8 mouse cellular contexts compared by ENCODE assay signal in the genomic region with DNA sequence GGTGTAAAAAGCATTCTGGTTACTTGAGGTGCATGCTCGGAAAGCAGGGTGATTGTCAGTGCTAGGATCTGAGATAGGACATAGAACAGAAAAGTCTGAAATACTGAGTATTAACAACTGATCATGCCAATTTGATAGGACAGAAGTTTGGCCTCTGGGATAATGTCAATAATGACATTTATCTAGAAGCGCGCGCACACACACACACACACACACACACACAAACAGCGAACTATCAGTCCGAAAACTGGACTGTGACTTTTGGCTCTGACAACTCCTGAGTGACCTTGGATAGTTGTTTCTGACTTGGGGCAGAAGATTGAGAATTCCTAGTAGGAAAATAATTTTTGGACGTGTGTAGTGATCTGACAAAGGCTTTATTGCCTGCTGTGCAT. TPM values are rescaled to one million over a fixed set of nuclear protein-coding genes. Genes with fewer than 3 reads are reported as not detected.
DNase-seq lines count a peak whose midpoint lies in the region; ATAC-seq and TF ChIP-seq lines count a peak whose summit lies in the region.

No protein-coding gene starts in this region.

- H3K9ac ChIP-seq in heart, embryonic 15.5 days = peak overlapping the region; percentile 91
- H3K9ac ChIP-seq in MEL (ENCODE audit: control insufficient read depth, low read depth, low read length, poor library complexity, severe bottlenecking) = peak overlapping the region; percentile 90

- H3K27me3 ChIP-seq in heart, embryonic 15.5 days = no peaks in the 10 kb centered on the region
- H3K27me3 ChIP-seq in MEL (ENCODE audit: control insufficient read depth in 1 of 2, insufficient read depth in 2 of 2, low read length in 2 of 2) = no peaks in the 10 kb centered on the region
- H3K27me3 ChIP-seq in hindbrain, embryonic 10.5 days (ENCODE audit: insufficient read depth, poor library complexity, severe bottlenecking) = no peaks in the 10 kb centered on the region

- H3K79me2 ChIP-seq in MEL (ENCODE audit: control insufficient read depth, insufficient read depth, low read length, poor library complexity) (peaks cover 44% of the 10 kb centered on the region), macrophage (ENCODE audit: inconsistent target) (peaks cover 54% of the 10 kb centered on the region)

- 18% methylated on average over 7 of the region's 7 CpGs for WGBS in heart, embryonic 15.5 days
- 38% methylated on average over 7 of the region's 7 CpGs for WGBS in hindbrain, embryonic 10.5 days
- 52% methylated on average over 7 of the region's 7 CpGs for WGBS in macrophage (ENCODE audit: missing documents)

- no peak for TF ChIP-seq CTCF in MEL (IDR thresholded peaks at IDR 0.05 in 2 of 3, conservative IDR thresholded peaks at IDR 0.05 in 1 of 3; ENCODE audit: control insufficient read depth in 1 of 3, insufficient read depth in 1 of 3, low read depth in 2 of 3, low read length in 3 of 3, poor library complexity in 1 of 3, severe bottlenecking in 1 of 3)

- peak overlapping the region; percentile 93; the same call in 1 of the 2 replicates for H3K27ac ChIP-seq in heart, embryonic 15.5 days
- H3K27ac ChIP-seq in MEL (ENCODE audit: control insufficient read depth, low read depth, low read length) (no peak overlapping the region), macrophage (no peak overlapping the region)
- H3K27ac ChIP-seq in hindbrain, embryonic 10.5 days = peak overlapping the region; percentile 92

- no peaks in the 10 kb centered on the region for H3K9me3 ChIP-seq in heart, embryonic 15.5 days (replicated peaks)
- no peaks in the 10 kb centered on the region for H3K9me3 ChIP-seq in MEL (replicated peaks; ENCODE audit: insufficient read depth, low read length)
- no peaks in the 10 kb centered on the region for H3K9me3 ChIP-seq in hindbrain, embryonic 10.5 days

- peak overlapping the region; percentile 90 for H3K4me3 ChIP-seq in heart, embryonic 15.5 days
- H3K4me3 ChIP-seq in MEL (ENCODE audit: control insufficient read depth in 1 of 2, insufficient read depth in 1 of 2, low read depth in 2 of 2, low read length in 2 of 2) (peak overlapping the region; percentile 76 to 81), macrophage (ENCODE audit: inconsistent target) (peak overlapping the region; percentile 49)
- peak overlapping the region; percentile 84 for H3K4me3 ChIP-seq in hindbrain, embryonic 10.5 days

- TF ChIP-seq RAD21 in MEL (IDR thresholded peaks at IDR 0.05; ENCODE audit: low read depth, low read length) = no peak

- peaks cover 32% of the 10 kb centered on the region for H3K4me1 ChIP-seq in heart, embryonic 15.5 days (replicated peaks)
- H3K4me1 ChIP-seq in MEL (ENCODE audit: control insufficient read depth in 1 of 2, insufficient read depth in 2 of 2, low read length in 2 of 2) = peaks cover 6 to 24% of the 10 kb centered on the region in 2 experiments
- peaks cover 46% of the 10 kb centered on the region for H3K4me1 ChIP-seq in hindbrain, embryonic 10.5 days (replicated peaks)

- no peak for ATAC-seq in heart, embryonic 15.5 days (replicated peaks; ENCODE audit: insufficient number of reproducible peaks, insufficient read depth, low FRiP score, low read depth)

- TF ChIP-seq EP300 in MEL (IDR thresholded peaks at IDR 0.05; ENCODE audit: low read depth in 1 of 2, low read length in 2 of 2) = no peak

- no peaks in the 10 kb centered on the region for H3K36me3 ChIP-seq in heart, embryonic 15.5 days
- peaks cover 0 to 29% of the 10 kb centered on the region in 2 experiments; a peak in 2 of 4 replicates for H3K36me3 ChIP-seq in MEL (ENCODE audit: control insufficient read depth in 1 of 2, insufficient read depth in 2 of 2, low read length in 2 of 2)
- no peaks in the 10 kb centered on the region for H3K36me3 ChIP-seq in hindbrain, embryonic 10.5 days
- H3K36me3 ChIP-seq in macrophage (ENCODE audit: inconsistent target) = no peaks in the 10 kb centered on the region

- peak overlapping the region; percentile 81 for H3K4me2 ChIP-seq in heart, embryonic 15.5 days

- no peak for TF ChIP-seq POLR2A in MEL (IDR thresholded peaks at IDR 0.05; ENCODE audit: control insufficient read depth in 1 of 2, insufficient read depth in 1 of 2, low read depth in 1 of 2, low read length in 2 of 2, poor library complexity in 1 of 2)

- no peak for DNase-seq in heart, postnatal 4 days
- DNase-seq in MEL (ENCODE audit: low read depth, low spot score) = no peak
- DNase-seq in hindbrain, embryonic 10.5 days (ENCODE audit: low spot score) = no peak
- DNase-seq in thymus, postnatal 14 days = no peak
- no peak for DNase-seq in urinary bladder, postnatal 10 days (ENCODE audit: low spot score)
- DNase-seq in urinary bladder, postnatal 36 days (ENCODE audit: low spot score in 2 of 2) = no peak

TF ChIP-seq in MEL, 35 proteins besides CTCF, POLR2A, EP300 and RAD21 (continues in another document):
- TF ChIP-seq MAZ (IDR thresholded peaks at IDR 0.05; ENCODE audit: low read depth, low read length) = no peak
- TF ChIP-seq UBTF (IDR thresholded peaks at IDR 0.05; ENCODE audit: borderline replicate concordance, insufficient read depth, low read depth, low read length) = no peak
- no peak for TF ChIP-seq NELFE (IDR thresholded peaks at IDR 0.05; ENCODE audit: low read depth, low read length)
- TF ChIP-seq ZMIZ1 (IDR thresholded peaks at IDR 0.05; ENCODE audit: low read depth, low read length) = no peak
- TF ChIP-seq MAFK (IDR thresholded peaks at IDR 0.05; ENCODE audit: borderline replicate concordance, low read depth, low read length) = no peak
- no peak for TF ChIP-seq GABPA (IDR thresholded peaks at IDR 0.05; ENCODE audit: low read depth, low read length)
- TF ChIP-seq BHLHE40 (IDR thresholded peaks at IDR 0.05; ENCODE audit: borderline replicate concordance, low read depth, low read length) = no peak
- no peak for TF ChIP-seq SMC3 (IDR thresholded peaks at IDR 0.05; ENCODE audit: low read depth, low read length)
- TF ChIP-seq E2F4 (IDR thresholded peaks at IDR 0.05; ENCODE audit: borderline replicate concordance, low read depth, low read length) = no peak
- TF ChIP-seq RCOR1 (IDR thresholded peaks at IDR 0.05; ENCODE audit: low read depth, low read length) = no peak
- no peak for TF ChIP-seq POLR2AphosphoS2 (IDR thresholded peaks at IDR 0.05; ENCODE audit: low read length)
- TF ChIP-seq ZC3H11A (IDR thresholded peaks at IDR 0.05; ENCODE audit: low read depth, low read length) = no peak

RNA-seq across cellular contexts. Expression of a gene that starts 0.8 kb away (rescaled TPM):
- polyA plus RNA-seq in heart, embryonic 15.5 days (2015; fragmentation: Nextera tagmentation; extraction: Ambion mirVana) = 12.2 and 15.5 TPM in 2 replicates
- total RNA-seq in heart, postnatal 4 days (2021) = 1 to 10 TPM; 3.4 to 5.1 TPM
- not detected in 2 replicates for total RNA-seq in MEL (2012; rRNA removed)
- polyA plus RNA-seq in MEL (2012; ENCODE audit: insufficient read depth in 1 of 2, insufficient read length in 2 of 2, low read depth in 1 of 2, low replicate concordance in 2 of 2, missing spikeins in 1 of 2) (1 to 10 TPM in 1 of 2 experiments, not detected in 1; 3.3 TPM), macrophage (2018) (not detected in 3 replicates)
- polyA plus RNA-seq in hindbrain, embryonic 10.5 days (2016; fragmentation: Nextera tagmentation; extraction: Ambion mirVana) = 10.5 and 13.3 TPM in 2 replicates
- 1 to 10 TPM in 2 of 26 experiments, not detected in 24; 1.9 to 2.1 TPM for total RNA-seq in macrophage (2018; cell fraction: chromatin; rRNA removed)
- total RNA-seq in macrophage (2018; cell fraction: cytosol; rRNA removed) = not detected
- 1 to 10 TPM in 1 of 26 experiments, under 1 TPM in 3, not detected in 22; 0.78 to 4.9 (median 0.93) TPM for total RNA-seq in macrophage (2018; cell fraction: nucleus; rRNA removed)

RNA-seq across cellular contexts. Expression of a gene that starts 8.9 kb away (rescaled TPM):
- polyA plus RNA-seq in heart, embryonic 15.5 days (2015; fragmentation: Nextera tagmentation; extraction: Ambion mirVana) = 9.0 and 11.5 TPM in 2 replicates
- total RNA-seq in heart, postnatal 4 days (2021) = 10 to 100 TPM; 16.4 to 16.8 TPM
- 6.2 and 6.6 TPM in 2 replicates for total RNA-seq in MEL (2012; rRNA removed)
- 10 to 100 TPM in 1 of 2 experiments, not detected in 1; 11.8 TPM for polyA plus RNA-seq in MEL (2012; ENCODE audit: insufficient read depth in 1 of 2, insufficient read length in 2 of 2, low read depth in 1 of 2, low replicate concordance in 2 of 2, missing spikeins in 1 of 2)
- 5.9 and 9.0 TPM in 2 replicates for polyA plus RNA-seq in hindbrain, embryonic 10.5 days (2016; fragmentation: Nextera tagmentation; extraction: Ambion mirVana)
- total RNA-seq in macrophage (2018; cell fraction: chromatin; rRNA removed) = 1 to 10 TPM; 1.1 to 8.5 (median 3.9) TPM
- total RNA-seq in macrophage (2018; cell fraction: cytosol; rRNA removed) = 1 to 10 TPM; 4.1 to 9.6 (median 5.7) TPM
- 10 to 100 TPM in 3 of 26 experiments, 1 to 10 TPM in 23; 1.9 to 13.5 (median 4.9) TPM for total RNA-seq in macrophage (2018; cell fraction: nucleus; rRNA removed)
- 5.8 to 11.2 TPM (median 9.9 TPM) in 3 replicates for polyA plus RNA-seq in macrophage (2018)

RNA-seq across cellular contexts. Expression of a gene that starts 16.9 kb away (rescaled TPM):
- polyA plus RNA-seq in heart, embryonic 15.5 days (2015; fragmentation: Nextera tagmentation; extraction: Ambion mirVana) = 11.3 and 16.6 TPM in 2 replicates
- 10 to 100 TPM in 1 of 2 experiments, 1 to 10 TPM in 1; 8.5 to 11.4 TPM for total RNA-seq in heart, postnatal 4 days (2021)
- total RNA-seq in MEL (2012; rRNA removed) = 11.7 and 14.7 TPM in 2 replicates
- polyA plus RNA-seq in MEL (2012; ENCODE audit: insufficient read depth in 1 of 2, insufficient read length in 2 of 2, low read depth in 1 of 2, low replicate concordance in 2 of 2, missing spikeins in 1 of 2) = 10 to 100 TPM in 1 of 2 experiments, not detected in 1; 20.6 TPM
- 13.5 and 14.8 TPM in 2 replicates for polyA plus RNA-seq in hindbrain, embryonic 10.5 days (2016; fragmentation: Nextera tagmentation; extraction: Ambion mirVana)
- 10 to 100 TPM in 1 of 26 experiments, 1 to 10 TPM in 25; 1.2 to 10.1 (median 4.3) TPM for total RNA-seq in macrophage (2018; cell fraction: chromatin; rRNA removed)
- total RNA-seq in macrophage (2018; cell fraction: cytosol; rRNA removed) = 10 to 100 TPM; 15.4 to 26.4 (median 19.8) TPM
- total RNA-seq in macrophage (2018; cell fraction: nucleus; rRNA removed) = 10 to 100 TPM in 3 of 26 experiments, 1 to 10 TPM in 23; 4.5 to 12.8 (median 6.3) TPM
- 19.7 to 28.3 TPM (median 26.7 TPM) in 3 replicates for polyA plus RNA-seq in macrophage (2018)

RNA-seq across cellular contexts. Expression of a gene that starts 31.1 kb away (rescaled TPM):
- 39.5 and 43.2 TPM in 2 replicates for polyA plus RNA-seq in heart, embryonic 15.5 days (2015; fragmentation: Nextera tagmentation; extraction: Ambion mirVana)
- total RNA-seq in heart, postnatal 4 days (2021) = 10 to 100 TPM; 28.8 to 31.8 TPM
- 54.0 and 59.1 TPM in 2 replicates for total RNA-seq in MEL (2012; rRNA removed)
- 10 to 100 TPM in 1 of 2 experiments, not detected in 1; 51.2 TPM for polyA plus RNA-seq in MEL (2012; ENCODE audit: insufficient read depth in 1 of 2, insufficient read length in 2 of 2, low read depth in 1 of 2, low replicate concordance in 2 of 2, missing spikeins in 1 of 2)
- 66.3 and 77.8 TPM in 2 replicates for polyA plus RNA-seq in hindbrain, embryonic 10.5 days (2016; fragmentation: Nextera tagmentation; extraction: Ambion mirVana)
- 1 to 10 TPM in 19 of 26 experiments, under 1 TPM in 3, not detected in 4; 0.80 to 9.2 (median 2.6) TPM for total RNA-seq in macrophage (2018; cell fraction: chromatin; rRNA removed)
- 10 to 100 TPM; 21.8 to 56.9 (median 36.8) TPM for total RNA-seq in macrophage (2018; cell fraction: cytosol; rRNA removed)
- 10 to 100 TPM in 6 of 26 experiments, 1 to 10 TPM in 20; 1.3 to 16.2 (median 7.2) TPM for total RNA-seq in macrophage (2018; cell fraction: nucleus; rRNA removed)
- polyA plus RNA-seq in macrophage (2018) = 30.9 to 65.1 TPM (median 52.8 TPM) in 3 replicates

Comparison
In these comparisons a context has a peak if more than half of its experiments do, and no peak if none do; other contexts are left out.
1. H3K27ac ChIP-seq: peak in heart, embryonic 15.5 days (single experiment) and hindbrain, embryonic 10.5 days (single experiment); none in MEL (single experiment) and macrophage (single experiment).
2. Peak in every context shown above with its lines, with median percentiles within 50 percentile points of each other: H3K4me3 ChIP-seq.